8 mouse cellular contexts compared by ENCODE assay signal in genomic region chr9:57421688-57422111, GRCm38 (mm10). TPM values are rescaled to one million over a fixed set of nuclear protein-coding genes. Genes with fewer than 3 reads are reported as not detected.
A peak's percentile ranks its signal among the peaks of the same experiment; 100 is the strongest.
DNase-seq lines count a peak whose midpoint lies in the region; ATAC-seq and TF ChIP-seq lines count a peak whose summit lies in the region.

No protein-coding gene starts in this region.

- ATAC-seq in forebrain, embryonic 12.5 days (ENCODE audit: low FRiP score), result no peak
- no peak for ATAC-seq in lung, embryonic 15.5 days (ENCODE audit: borderline replicate concordance, extremely low read depth, low FRiP score, low TSS enrichment)
- no peak for ATAC-seq in embryonic facial prominence, embryonic 14.5 days (ENCODE audit: low read depth)
- no peak for ATAC-seq in liver, embryonic 16.5 days (ENCODE audit: low read depth)

- DNase-seq in forebrain, embryonic 10.5 days (ENCODE audit: extremely low spot score, low spot score), result no peak
- DNase-seq in lung, adult 2 months, result no peak
- no peak for DNase-seq in embryonic facial prominence, embryonic 14.5 days (ENCODE audit: low spot score)
- no peak for DNase-seq in urinary bladder, postnatal 10 days (ENCODE audit: low spot score)
- no peak for DNase-seq in urinary bladder, postnatal 25 days (ENCODE audit: low spot score)

- H3K4me1 ChIP-seq in forebrain, embryonic 10.5 days, result peaks cover 11% of the 10 kb centered on the region
- no peaks in the 10 kb centered on the region for H3K4me1 ChIP-seq in forebrain, embryonic 12.5 days
- H3K4me1 ChIP-seq in lung, embryonic 15.5 days, result peaks cover 37% of the 10 kb centered on the region
- peaks cover 16% of the 10 kb centered on the region for H3K4me1 ChIP-seq in lung, adult 2 months (ENCODE audit: control insufficient read depth, insufficient read depth, low read length)
- peaks cover 20% of the 10 kb centered on the region for H3K4me1 ChIP-seq in embryonic facial prominence, embryonic 14.5 days (ENCODE audit: control insufficient read depth, insufficient read depth, low read length)
- H3K4me1 ChIP-seq in liver, embryonic 16.5 days (ENCODE audit: control insufficient read depth, low read depth, low read length), result peaks cover 18% of the 10 kb centered on the region

- 0 out of 2 replicates have a peak overlapping the region, but pooled peaks have one; percentile 56 for H3K27ac ChIP-seq in forebrain, embryonic 10.5 days
- no peak overlapping the region for H3K27ac ChIP-seq in forebrain, embryonic 12.5 days
- H3K27ac ChIP-seq in lung, embryonic 15.5 days, result peak overlapping the region; percentile 96
- H3K27ac ChIP-seq in embryonic facial prominence, embryonic 14.5 days (replicated peaks; ENCODE audit: low read depth, low read length), result peak overlapping the region; percentile 87
- peak overlapping the region; percentile 71 for H3K27ac ChIP-seq in liver, embryonic 16.5 days (ENCODE audit: low read length)

- no peaks in the 10 kb centered on the region for H3K9me3 ChIP-seq in forebrain, embryonic 10.5 days
- no peaks in the 10 kb centered on the region for H3K9me3 ChIP-seq in forebrain, embryonic 12.5 days
- H3K9me3 ChIP-seq in lung, embryonic 15.5 days, result no peaks in the 10 kb centered on the region
- H3K9me3 ChIP-seq in embryonic facial prominence, embryonic 14.5 days (ENCODE audit: control insufficient read depth, low read length), result no peaks in the 10 kb centered on the region
- H3K9me3 ChIP-seq in liver, embryonic 16.5 days (replicated peaks; ENCODE audit: control insufficient read depth, low read length), result no peaks in the 10 kb centered on the region

- H3K4me3 ChIP-seq in forebrain, embryonic 10.5 days, result no peak overlapping the region
- H3K4me3 ChIP-seq in forebrain, embryonic 12.5 days (replicated peaks), result no peak overlapping the region
- H3K4me3 ChIP-seq in lung, embryonic 15.5 days, result no peak overlapping the region
- H3K4me3 ChIP-seq in lung, adult 2 months (replicated peaks; ENCODE audit: extremely low read depth, low read depth, low read length), result no peak overlapping the region
- H3K4me3 ChIP-seq in embryonic facial prominence, embryonic 14.5 days (ENCODE audit: low read depth, low read length), result no peak overlapping the region
- H3K4me3 ChIP-seq in liver, embryonic 16.5 days (ENCODE audit: low read depth, low read length), result no peak overlapping the region

- no peaks in the 10 kb centered on the region for H3K27me3 ChIP-seq in forebrain, embryonic 10.5 days (ENCODE audit: poor library complexity, severe bottlenecking)
- H3K27me3 ChIP-seq in forebrain, embryonic 12.5 days, result no peaks in the 10 kb centered on the region
- 0 out of 2 replicates have a peak, but pooled peaks cover 3% of the 10 kb centered on the region for H3K27me3 ChIP-seq in lung, embryonic 15.5 days
- no peaks in the 10 kb centered on the region for H3K27me3 ChIP-seq in embryonic facial prominence, embryonic 14.5 days (replicated peaks; ENCODE audit: control insufficient read depth, insufficient read depth, low read length)
- no peaks in the 10 kb centered on the region for H3K27me3 ChIP-seq in liver, embryonic 16.5 days (ENCODE audit: control insufficient read depth, insufficient read depth, low read depth, low read length)

- WGBS in forebrain, embryonic 10.5 days, result 87% methylated on average over 5 of the region's 5 CpGs
- 75% methylated on average over 5 of the region's 5 CpGs for WGBS in forebrain, embryonic 12.5 days
- 28% methylated on average over 5 of the region's 5 CpGs for WGBS in lung, embryonic 15.5 days
- 51% methylated on average over 5 of the region's 5 CpGs for WGBS in lung, adult 2 months
- WGBS in embryonic facial prominence, embryonic 14.5 days, result 68% methylated on average over 5 of the region's 5 CpGs
- 39% methylated on average over 5 of the region's 5 CpGs for WGBS in liver, embryonic 16.5 days (ENCODE audit: insufficient replicate concordance)

- TF ChIP-seq CTCF in lung, adult 2 months (IDR thresholded peaks at IDR 0.05; ENCODE audit: insufficient read depth, low read length), result no peak

- no peak overlapping the region for H3K4me2 ChIP-seq in forebrain, embryonic 12.5 days
- H3K4me2 ChIP-seq in lung, embryonic 15.5 days, result no peak overlapping the region
- no peak overlapping the region for H3K4me2 ChIP-seq in embryonic facial prominence, embryonic 14.5 days (ENCODE audit: low read depth, low read length)
- no peak overlapping the region for H3K4me2 ChIP-seq in liver, embryonic 16.5 days (ENCODE audit: low read depth, low read length)

- TF ChIP-seq POLR2A in lung, adult 2 months (IDR thresholded peaks at IDR 0.05; ENCODE audit: borderline replicate concordance, extremely low read depth, low read depth, low read length), result no peak

- H3K36me3 ChIP-seq in forebrain, embryonic 10.5 days (replicated peaks), result peaks cover 14% of the 10 kb centered on the region
- no peaks in the 10 kb centered on the region for H3K36me3 ChIP-seq in forebrain, embryonic 12.5 days (replicated peaks)
- no peaks in the 10 kb centered on the region for H3K36me3 ChIP-seq in lung, embryonic 15.5 days
- H3K36me3 ChIP-seq in embryonic facial prominence, embryonic 14.5 days (ENCODE audit: control insufficient read depth, insufficient read depth, low read length), result 0 out of 2 replicates have a peak, but pooled peaks cover 3% of the 10 kb centered on the region
- H3K36me3 ChIP-seq in liver, embryonic 16.5 days (ENCODE audit: control insufficient read depth, insufficient read depth), result no peaks in the 10 kb centered on the region

- H3K9ac ChIP-seq in forebrain, embryonic 12.5 days, result no peak overlapping the region
- no peak overlapping the region for H3K9ac ChIP-seq in lung, embryonic 15.5 days
- no peak overlapping the region for H3K9ac ChIP-seq in embryonic facial prominence, embryonic 14.5 days (ENCODE audit: low read depth, low read length)
- H3K9ac ChIP-seq in liver, embryonic 16.5 days (ENCODE audit: low read depth, low read length), result no peak overlapping the region

RNA-seq across cellular contexts. Expression of gene Ppcdc, which starts 18.2 kb away (rescaled TPM):
- 24.8 and 25.6 TPM in 2 replicates for polyA plus RNA-seq in forebrain, embryonic 10.5 days (2016; fragmentation: Nextera tagmentation; extraction: Ambion mirVana)
- polyA plus RNA-seq in forebrain, embryonic 12.5 days (2016; fragmentation: Nextera tagmentation; extraction: Ambion mirVana), result 24.4 and 24.7 TPM in 2 replicates
- 24.9 and 27.5 TPM in 2 replicates for polyA plus RNA-seq in lung, embryonic 15.5 days (2015; fragmentation: Nextera tagmentation; extraction: Ambion mirVana)
- 30.8 and 36.1 TPM in 2 replicates for polyA plus RNA-seq in lung, adult 2 months (2012; rRNA removed)
- polyA plus RNA-seq in embryonic facial prominence, embryonic 14.5 days (2014; fragmentation: Nextera tagmentation; extraction: Ambion mirVana), result 20.2 and 25.2 TPM in 2 replicates
- polyA plus RNA-seq in liver, embryonic 16.5 days (2015; fragmentation: Nextera tagmentation; extraction: Ambion mirVana), result 9.0 and 10.4 TPM in 2 replicates

RNA-seq across cellular contexts. Expression of gene Scamp5, which starts 46.2 kb away (rescaled TPM):
- 12.9 and 15.5 TPM in 2 replicates for polyA plus RNA-seq in forebrain, embryonic 10.5 days (2016; fragmentation: Nextera tagmentation; extraction: Ambion mirVana)
- 41.5 and 41.9 TPM in 2 replicates for polyA plus RNA-seq in forebrain, embryonic 12.5 days (2016; fragmentation: Nextera tagmentation; extraction: Ambion mirVana)
- 6.3 and 6.9 TPM in 2 replicates for polyA plus RNA-seq in lung, embryonic 15.5 days (2015; fragmentation: Nextera tagmentation; extraction: Ambion mirVana)
- 10.9 and 12.0 TPM in 2 replicates for polyA plus RNA-seq in lung, adult 2 months (2012; rRNA removed)
- polyA plus RNA-seq in embryonic facial prominence, embryonic 14.5 days (2014; fragmentation: Nextera tagmentation; extraction: Ambion mirVana), result 10.9 and 14.5 TPM in 2 replicates
- 7.8 and 7.9 TPM in 2 replicates for polyA plus RNA-seq in liver, embryonic 16.5 days (2015; fragmentation: Nextera tagmentation; extraction: Ambion mirVana)
